Mouse (Mus musculus) embryonic fibroblast, embryonic 13.5 days (primary cell): ENCODE measurements around the gene Six1. TPM values are rescaled to one million over a fixed set of nuclear protein-coding genes. Genes with fewer than 3 reads are reported as not detected.

ENCODE experiments used
- H3K27ac ChIP-seq: 2 replicates; pipeline ENCODE4 v1.5.1; 2012; ENCODE audit warnings: low read length, control low read depth, inconsistent platforms; ENCODE audit not compliant: insufficient read depth
- H3K4me1 ChIP-seq: 2 replicates; pipeline ENCODE4 v1.6.1; 2011; ENCODE audit warnings: low read length; ENCODE audit not compliant: control insufficient read depth, insufficient read depth
- H3K4me3 ChIP-seq: 2 replicates; pipeline ENCODE4 v1.5.1; 2011; ENCODE audit warnings: mild to moderate bottlenecking, control low read depth, low read length; ENCODE audit not compliant: insufficient read depth
- CTCF ChIP-seq: IDR thresholded peaks from 2 replicates; pipeline ENCODE4 v1.5.1; 2011; ENCODE audit warnings: mild to moderate bottlenecking, control low read depth, low read length, moderate library complexity, borderline replicate concordance; ENCODE audit not compliant: insufficient read depth
- POLR2A ChIP-seq: IDR thresholded peaks from 2 replicates; pipeline ENCODE4 v1.6.1; 2011; ENCODE audit warnings: low read depth, mild to moderate bottlenecking, control low read depth, low read length, moderate library complexity
- polyA plus RNA-seq: library from polyadenylated mRNA; stranded (reverse); fragments of >200 nt; gene quantifications from 2 replicates; pipeline ENCODE4 v1.2.4, GENCODE M21; 2011; ENCODE audit warnings: low read depth; ENCODE audit not compliant: missing spikeins, insufficient read length

The Six1 gene
- polyA plus RNA-seq, 1 experiment = 31.3 TPM

- no peak overlapping the region for H3K27ac ChIP-seq
- H3K4me1 ChIP-seq = no peaks in the 10 kb centered on the region; the same call in 1 of the 2 replicates
- TF ChIP-seq CTCF (no peak), POLR2A (no peak)
- no peak overlapping the region for H3K4me3 ChIP-seq
Observed at GRCm38 (mm10) chr12:73050305-73050704, 3.4 kb downstream of the Six1 start.

GRCm38 (mm10) chr12:73049520-73050225 lies 4.0 kb downstream of the Six1 start:
- no peaks in the 10 kb centered on the region; the same call in 1 of the 2 replicates for H3K4me1 ChIP-seq
- TF ChIP-seq CTCF (no peak), POLR2A (no peak)
- no peak overlapping the region for H3K27ac ChIP-seq
- no peak overlapping the region for H3K4me3 ChIP-seq

- no peak overlapping the region for H3K27ac ChIP-seq
- TF ChIP-seq POLR2A (no peak), CTCF (no peak)
- no peak overlapping the region for H3K4me3 ChIP-seq
- no peaks in the 10 kb centered on the region for H3K4me1 ChIP-seq
Observed at GRCm38 (mm10) chr12:73048537-73048936, 5.2 kb downstream of the Six1 start.

- TF ChIP-seq POLR2A = no peak
- no peak for TF ChIP-seq CTCF
- no peaks in the 10 kb centered on the region for H3K4me1 ChIP-seq
- H3K27ac ChIP-seq = no peak overlapping the region
- H3K4me3 ChIP-seq = no peak overlapping the region
Observed at GRCm38 (mm10) chr12:73047576-73047975, 6.1 kb downstream of the Six1 start.

GRCm38 (mm10) chr12:73046607-73047180 lies 7.0 kb downstream of the Six1 start:
- H3K27ac ChIP-seq = peak overlapping the region; percentile 9; the same call in 1 of the 2 replicates
- TF ChIP-seq CTCF = no peak
- peak; percentile 97 for TF ChIP-seq POLR2A
- H3K4me3 ChIP-seq = peak overlapping the region; percentile 71
- H3K4me1 ChIP-seq = no peaks in the 10 kb centered on the region

- Histone ChIP-seq H3K4me1 (no peaks in the 10 kb centered on the region), H3K27ac (peak overlapping the region; percentile 9), H3K4me3 (peak overlapping the region; percentile 71)
- no peak; the same call in 1 of the 2 replicates for TF ChIP-seq POLR2A
- no peak for TF ChIP-seq CTCF
Observed at GRCm38 (mm10) chr12:73045724-73046606, 7.7 kb downstream of the Six1 start.

GRCm38 (mm10) chr12:73045046-73045723 lies 8.5 kb downstream of the Six1 start:
- H3K4me3 ChIP-seq = peak overlapping the region; percentile 71
- peak; percentile 33; the same call in 1 of the 2 replicates for TF ChIP-seq POLR2A
- TF ChIP-seq CTCF = no peak
- H3K27ac ChIP-seq = peak overlapping the region; percentile 30; the same call in 1 of the 2 replicates
- no peaks in the 10 kb centered on the region for H3K4me1 ChIP-seq

- no peaks in the 10 kb centered on the region for H3K4me1 ChIP-seq
- H3K27ac ChIP-seq = peak overlapping the region; percentile 42; the same call in 1 of the 2 replicates
- peak overlapping the region; percentile 71 for H3K4me3 ChIP-seq
- TF ChIP-seq POLR2A (no peak), CTCF (no peak)
Observed at GRCm38 (mm10) chr12:73044221-73045045, 9.3 kb downstream of the Six1 start.
